Mouse (Mus musculus) heart, adult 2 months (tissue): ENCODE measurements around the gene A030005L19Rik. TPM values are rescaled to one million over a fixed set of nuclear protein-coding genes. Genes with fewer than 3 reads are reported as not detected.
"Not testable (repeated sequence)": the region's sequence is repeated elsewhere in the genome, so short reads cannot be mapped to it uniquely, and the experiment has no call there.

Source experiments
- DNase-seq, 2 experiments: peaks; one replicate each; pipeline ENCODE4 v3.0.0; 2021
- H3K27ac ChIP-seq: fragments of 200-600 bp; 2 replicates; pipeline ENCODE4 v1.8.1; 2022
- H3K27me3 ChIP-seq: fragments of 200-500 bp; 2 replicates; pipeline ENCODE4 v1.6.1; 2012; ENCODE audit warnings: mild to moderate bottlenecking, low read length, inconsistent platforms, mixed read lengths; ENCODE audit not compliant: control insufficient read depth, insufficient read depth
- H3K36me3 ChIP-seq: fragments of 200-500 bp; 2 replicates; pipeline ENCODE4 v1.6.1; 2012; ENCODE audit warnings: low read length, inconsistent platforms; ENCODE audit not compliant: control insufficient read depth, insufficient read depth
- H3K4me1 ChIP-seq: fragments of 200-500 bp; 2 replicates; pipeline ENCODE4 v1.6.1; 2011; ENCODE audit warnings: low read length; ENCODE audit not compliant: control insufficient read depth, insufficient read depth
- H3K4me3 ChIP-seq: fragments of 200-600 bp; 2 replicates; pipeline ENCODE4 v1.8.1; 2022
- H3K79me2 ChIP-seq: fragments of 200-500 bp; replicated peaks from 2 replicates; pipeline ENCODE4 v1.6.1; 2012; ENCODE audit warnings: mild to moderate bottlenecking, inconsistent platforms, low read length, moderate library complexity, mixed read lengths; ENCODE audit not compliant: control insufficient read depth, insufficient read depth
- H3K9ac ChIP-seq: fragments of 200-500 bp; 2 replicates; pipeline ENCODE4 v1.6.1; 2012; ENCODE audit warnings: low read depth, mild to moderate bottlenecking, control low read depth, inconsistent platforms, low read length, mixed read lengths
- CTCF ChIP-seq: fragments of 200-600 bp; IDR thresholded peaks from 2 replicates; pipeline ENCODE4 v1.8.1; 2022; ENCODE audit warnings: antibody characterized with exemption, mild to moderate bottlenecking, moderate library complexity
- EP300 ChIP-seq: fragments of 200-500 bp; IDR thresholded peaks from 2 replicates; pipeline ENCODE4 v1.6.1; 2011; ENCODE audit warnings: low read depth, low read length, control low read depth; ENCODE audit not compliant: insufficient read depth
- POLR2A ChIP-seq: fragments of 200-500 bp; IDR thresholded peaks from 2 replicates; pipeline ENCODE4 v1.6.1; 2011; ENCODE audit warnings: mild to moderate bottlenecking, low read depth, low read length, control low read depth; ENCODE audit not compliant: insufficient read depth
- WGBS: fragments of 180-500 bp; shearing (Covaris S2); methylation state at CpG from one replicate; pipeline ENCODE4 v1.1.7; 2018; 5-methylcytosine and 5-hydroxymethylcytosine counted together
- intact Hi-C: fragments of 180-260 bp; cut with DNase I; formaldehyde crosslinking; loops from one replicate; pipeline ENCODE4 v1.15.1; 2025
- polyA plus RNA-seq: library from polyadenylated mRNA; depleted of rRNA; stranded (reverse); fragments of >200 nt; gene quantifications from 2 replicates; pipeline ENCODE4 v1.2.3, GENCODE M21; 2012
- total RNA-seq, 2 experiments: library from RNA; stranded (reverse); gene quantifications; 2 replicates each; pipeline ENCODE4 v1.2.3; 2021

A030005L19Rik gene
- total and polyA plus RNA-seq, 3 experiments = 0.53 TPM; not detected in 2

DNA sequence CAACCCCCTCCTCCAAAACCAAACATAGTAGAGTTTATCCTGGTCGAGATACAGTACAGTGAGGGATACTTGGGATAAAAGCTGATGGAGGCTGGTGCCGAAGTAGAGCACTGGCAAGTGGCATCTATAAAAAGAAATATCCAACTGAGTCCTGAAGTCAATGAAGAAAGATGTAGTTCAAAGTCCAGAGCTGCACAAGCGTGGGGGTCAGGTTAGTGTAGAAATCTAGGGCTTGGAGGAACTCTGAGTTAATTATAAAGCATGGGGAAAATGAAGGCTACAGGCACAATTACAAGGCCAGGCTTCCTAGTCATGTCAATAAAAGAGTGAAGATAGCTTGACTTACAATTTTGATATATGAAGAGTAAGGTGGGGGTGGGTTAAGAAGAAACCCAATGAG, 11.9 kb upstream of the A030005L19Rik start:
- no peak for DNase-seq
- 88% methylated on average over 3 of the region's 3 CpGs for WGBS
- no peak for TF ChIP-seq CTCF
- no peak for TF ChIP-seq POLR2A
- TF ChIP-seq EP300 = no peak
- Histone ChIP-seq H3K27me3 (no peaks in the 10 kb centered on the region), H3K36me3 (no peaks in the 10 kb centered on the region; the same call in 1 of the 2 replicates), H3K4me1 (no peaks in the 10 kb centered on the region), H3K79me2 (no peaks in the 10 kb centered on the region), H3K4me3 (no peak overlapping the region), H3K9ac (no peak overlapping the region), H3K27ac (no peak overlapping the region)
- intact Hi-C loops = loop anchor here (5.0 kb wide), 1 partner anchor 104 kb away; no protein-coding TSS in a partner anchor

DNA sequence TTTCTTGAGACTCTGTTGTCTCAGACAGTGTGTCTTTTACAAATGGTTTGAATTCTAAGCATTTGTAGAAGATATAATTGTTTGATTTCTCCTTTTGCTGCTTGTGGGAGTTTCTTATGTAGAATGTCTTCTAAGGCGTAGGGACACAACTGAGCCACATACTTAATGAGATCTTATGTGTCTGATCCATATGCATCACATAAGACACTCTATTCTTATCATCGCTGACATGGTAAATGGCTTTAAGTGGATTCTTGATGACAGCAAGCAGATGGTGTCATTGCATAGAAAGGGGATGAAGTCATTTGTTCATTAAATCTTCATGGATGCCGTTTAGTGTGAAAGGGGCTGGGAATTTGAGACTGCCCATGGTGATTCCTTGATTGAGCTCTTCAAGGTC, 7.2 kb upstream of the A030005L19Rik start:
- no peak for TF ChIP-seq POLR2A
- no peak for TF ChIP-seq CTCF
- TF ChIP-seq EP300 = no peak
- intact Hi-C loops = no loop called here
- no peaks in the 10 kb centered on the region for H3K79me2 ChIP-seq
- 64% methylated on average over 3 of the region's 3 CpGs for WGBS
- no peak overlapping the region for H3K27ac ChIP-seq
- no peaks in the 10 kb centered on the region for H3K27me3 ChIP-seq
- no peaks in the 10 kb centered on the region; the same call in 1 of the 2 replicates for H3K36me3 ChIP-seq
- H3K9ac ChIP-seq = no peak overlapping the region
- no peaks in the 10 kb centered on the region for H3K4me1 ChIP-seq
- DNase-seq = no peak
- H3K4me3 ChIP-seq = no peak overlapping the region

DNA sequence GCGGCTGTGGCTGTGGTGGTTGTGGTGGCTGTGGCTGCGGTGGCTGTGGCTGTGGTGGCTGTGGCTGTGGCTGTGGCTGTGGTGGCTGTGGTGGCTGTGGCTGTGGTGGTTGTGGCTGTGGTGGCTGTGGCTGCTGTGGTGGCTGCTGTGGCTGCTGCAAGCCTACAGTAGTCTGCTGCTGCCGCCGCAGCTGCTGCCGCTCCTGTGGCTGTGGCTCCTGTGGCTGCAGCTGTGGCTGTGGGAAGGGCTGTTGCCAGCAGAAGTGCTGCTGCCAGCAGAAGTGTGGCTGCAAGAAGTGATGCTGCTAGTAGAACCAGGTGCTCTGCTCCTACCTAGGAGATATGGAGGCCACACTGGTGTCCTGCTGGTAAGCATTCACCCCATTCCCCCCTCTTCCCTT, 309 bp downstream of the A030005L19Rik start:
- DNase-seq, H3K9ac ChIP-seq, H3K4me1 ChIP-seq, H3K79me2 ChIP-seq, H3K4me3 ChIP-seq, H3K27me3 ChIP-seq, intact Hi-C loops, H3K27ac ChIP-seq, H3K36me3 ChIP-seq: not testable (repeated sequence)
- 96% methylated on average over 5 of the region's 5 CpGs for WGBS

DNA sequence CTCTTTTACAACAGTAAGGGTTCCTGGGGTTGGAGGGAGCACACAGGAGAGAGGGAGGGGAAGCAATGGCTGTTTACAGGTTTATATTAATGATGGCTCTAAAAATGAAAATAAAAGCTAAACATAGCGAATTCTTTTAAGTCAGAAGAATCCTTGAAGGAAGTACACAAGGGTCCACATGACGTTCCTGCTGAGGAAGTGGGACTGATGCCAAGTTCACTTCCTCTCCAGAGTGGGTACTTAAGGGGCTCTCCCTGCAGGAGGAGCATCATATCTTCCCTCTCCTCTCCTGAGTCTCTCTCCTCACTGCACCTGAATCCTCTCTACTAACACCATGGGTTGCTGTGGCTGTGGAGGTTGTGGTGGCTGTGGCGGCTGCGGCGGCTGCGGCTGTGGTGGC, 11.5 kb downstream of the A030005L19Rik start, which contains the start of gene A030014E15Rik:
Gene A030014E15Rik, plus strand, starts transcription at position 268 of the 400 bp plus-strand sequence.
- H3K4me1 ChIP-seq = no peaks in the 10 kb centered on the region
- no peak for DNase-seq
- no peak within 1 kb of the TSS for H3K27ac ChIP-seq
- no peak within 1 kb of the TSS for H3K9ac ChIP-seq
- H3K4me3 ChIP-seq = no peak within 1 kb of the TSS
- H3K27me3 ChIP-seq = no peaks in the 10 kb centered on the region
- no peaks in the 10 kb centered on the region for H3K79me2 ChIP-seq
- WGBS = 77% methylated on average over 6 of the region's 6 CpGs
- intact Hi-C loops = no loop called here
- TF ChIP-seq POLR2A (no peak), CTCF (no peak), EP300 (no peak)
- H3K36me3 ChIP-seq = no peaks in the 10 kb centered on the region

DNA sequence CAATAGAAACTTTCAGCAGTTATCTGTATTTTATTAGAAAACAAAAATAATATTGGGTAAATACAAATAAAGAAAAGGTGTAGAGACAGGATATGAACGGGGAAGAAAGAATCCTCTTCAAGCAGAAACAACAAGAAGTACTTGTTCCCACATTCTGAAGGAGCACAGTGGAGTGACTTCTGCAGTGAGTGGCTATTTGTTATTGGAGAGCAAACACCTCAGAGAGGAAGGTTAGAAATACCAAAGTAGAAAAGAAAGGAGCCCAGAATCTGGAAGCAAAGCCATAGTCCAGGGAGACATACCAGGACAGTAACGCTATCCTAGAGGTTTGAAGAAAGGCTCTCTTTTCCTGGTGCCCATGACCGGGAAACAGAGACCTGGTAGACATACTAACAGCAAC, 17.4 kb downstream of the A030005L19Rik start:
- H3K79me2 ChIP-seq, H3K4me1 ChIP-seq, H3K27me3 ChIP-seq, H3K36me3 ChIP-seq, intact Hi-C loops, H3K27ac ChIP-seq, H3K9ac ChIP-seq, DNase-seq, H3K4me3 ChIP-seq: not testable (repeated sequence)
- WGBS = 85% methylated on average over 3 of the region's 3 CpGs

DNA sequence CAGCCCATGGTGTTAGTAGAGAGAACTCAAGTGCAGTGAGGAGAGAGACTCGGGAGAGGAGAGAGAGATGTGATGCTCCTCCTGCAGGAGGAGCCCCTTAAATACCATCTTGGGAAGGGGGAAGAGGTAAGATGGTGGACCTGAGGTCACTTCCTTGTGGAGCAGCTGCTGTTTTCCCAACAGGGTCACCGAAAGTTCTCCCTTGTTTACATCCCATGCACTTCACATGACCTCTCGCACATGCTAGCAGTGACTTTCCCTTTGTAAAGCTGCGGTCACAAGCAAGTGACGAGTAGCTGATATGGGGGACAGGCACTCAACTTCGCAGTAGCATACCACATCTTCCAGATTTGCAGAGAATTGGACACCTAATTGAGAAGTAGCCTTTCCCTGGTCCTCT, 18.2 kb downstream of the A030005L19Rik start, which contains the start of gene Gm6217:
Gene Gm6217, minus strand, starts transcription at position 74 of the 400 bp plus-strand sequence.
- intact Hi-C loops, H3K27me3 ChIP-seq, H3K36me3 ChIP-seq, H3K4me3 ChIP-seq, H3K27ac ChIP-seq, H3K4me1 ChIP-seq, H3K79me2 ChIP-seq, H3K9ac ChIP-seq, DNase-seq: not testable (repeated sequence)
- WGBS = no CpG with 5 or more reads among the region's 6 CpGs

DNA sequence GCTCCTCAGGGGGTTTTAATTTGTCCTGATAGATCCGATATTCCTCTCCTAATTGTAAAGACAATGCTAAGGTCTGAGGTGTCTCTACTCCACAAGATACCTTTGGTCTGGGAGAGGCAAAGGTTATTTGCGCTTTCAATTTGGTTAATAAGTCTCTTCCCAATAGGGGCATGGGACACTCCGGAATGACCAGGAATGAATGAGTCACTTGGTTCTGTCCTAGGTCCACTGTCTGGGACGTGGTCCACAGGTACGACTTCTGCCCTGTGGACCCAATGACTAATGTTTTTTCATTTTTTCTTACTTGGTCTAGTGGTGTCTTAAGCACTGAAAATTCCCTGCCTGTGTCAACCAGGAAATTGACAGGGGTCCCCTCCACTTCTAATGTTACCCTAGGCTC, 25.5 kb downstream of the A030005L19Rik start:
- Histone ChIP-seq H3K27me3 (no peaks in the 10 kb centered on the region), H3K9ac (no peak overlapping the region), H3K36me3 (no peaks in the 10 kb centered on the region), H3K79me2 (no peaks in the 10 kb centered on the region), H3K27ac (no peak overlapping the region), H3K4me1 (no peaks in the 10 kb centered on the region), H3K4me3 (no peak overlapping the region)
- WGBS = 95% methylated on average over 5 of the region's 5 CpGs
- intact Hi-C loops = no loop called here
- DNase-seq = no peak
- TF ChIP-seq CTCF (no peak), POLR2A (no peak), EP300 (no peak)

DNA sequence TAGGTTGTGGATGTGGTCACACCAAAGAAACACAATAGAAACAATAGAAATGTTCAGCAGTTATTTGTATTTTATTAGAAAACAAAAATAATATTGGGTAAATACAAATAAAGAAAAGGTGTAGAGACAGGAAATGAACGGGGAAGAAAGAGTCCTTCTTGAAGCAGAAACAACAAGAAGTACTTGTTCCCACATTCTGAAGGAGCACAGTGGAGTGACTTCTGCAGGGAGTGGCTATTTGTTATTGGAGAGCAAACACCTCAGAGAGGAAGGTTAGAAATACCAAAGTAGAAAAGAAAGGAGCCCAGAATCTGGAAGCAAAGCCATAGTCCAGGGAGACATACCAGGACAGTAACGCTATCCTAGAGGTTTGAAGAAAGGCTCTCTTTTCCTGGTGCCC, 29.4 kb downstream of the A030005L19Rik start:
- H3K9ac ChIP-seq, H3K27ac ChIP-seq, H3K27me3 ChIP-seq, intact Hi-C loops, H3K4me1 ChIP-seq, H3K4me3 ChIP-seq, H3K79me2 ChIP-seq, H3K36me3 ChIP-seq, DNase-seq: not testable (repeated sequence)
- 77% methylated on average over 2 of the region's 2 CpGs for WGBS

DNA sequence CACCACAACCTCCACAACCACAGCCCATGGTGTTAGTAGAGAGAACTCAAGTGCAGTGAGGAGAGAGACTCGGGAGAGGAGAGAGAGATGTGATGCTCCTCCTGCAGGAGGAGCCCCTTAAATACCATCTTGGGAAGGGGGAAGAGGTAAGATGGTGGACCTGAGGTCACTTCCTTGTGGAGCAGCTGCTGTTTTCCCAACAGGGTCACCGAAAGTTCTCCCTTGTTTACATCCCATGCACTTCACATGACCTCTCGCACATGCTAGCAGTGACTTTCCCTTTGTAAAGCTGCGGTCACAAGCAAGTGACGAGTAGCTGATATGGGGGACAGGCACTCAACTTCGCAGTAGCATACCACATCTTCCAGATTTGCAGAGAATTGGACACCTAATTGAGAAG, 30.2 kb downstream of the A030005L19Rik start, which contains the start of gene A030003K21Rik:
Gene A030003K21Rik, minus strand, starts transcription at position 94 of the 400 bp plus-strand sequence.
- DNase-seq, intact Hi-C loops, H3K36me3 ChIP-seq, H3K4me1 ChIP-seq, H3K27ac ChIP-seq, H3K27me3 ChIP-seq, H3K9ac ChIP-seq, H3K4me3 ChIP-seq, H3K79me2 ChIP-seq: not testable (repeated sequence)
- no CpG with 5 or more reads among the region's 6 CpGs for WGBS
